Mouse (Mus musculus): Measurements from ENCODE around the gene Hdac4. TPM values are rescaled to one million over a fixed set of nuclear protein-coding genes. Genes with fewer than 3 reads are reported as not detected.

The Hdac4 gene
- polyA plus RNA-seq, 1 experiment from 2014 or later, result 15.4 TPM

DNA sequence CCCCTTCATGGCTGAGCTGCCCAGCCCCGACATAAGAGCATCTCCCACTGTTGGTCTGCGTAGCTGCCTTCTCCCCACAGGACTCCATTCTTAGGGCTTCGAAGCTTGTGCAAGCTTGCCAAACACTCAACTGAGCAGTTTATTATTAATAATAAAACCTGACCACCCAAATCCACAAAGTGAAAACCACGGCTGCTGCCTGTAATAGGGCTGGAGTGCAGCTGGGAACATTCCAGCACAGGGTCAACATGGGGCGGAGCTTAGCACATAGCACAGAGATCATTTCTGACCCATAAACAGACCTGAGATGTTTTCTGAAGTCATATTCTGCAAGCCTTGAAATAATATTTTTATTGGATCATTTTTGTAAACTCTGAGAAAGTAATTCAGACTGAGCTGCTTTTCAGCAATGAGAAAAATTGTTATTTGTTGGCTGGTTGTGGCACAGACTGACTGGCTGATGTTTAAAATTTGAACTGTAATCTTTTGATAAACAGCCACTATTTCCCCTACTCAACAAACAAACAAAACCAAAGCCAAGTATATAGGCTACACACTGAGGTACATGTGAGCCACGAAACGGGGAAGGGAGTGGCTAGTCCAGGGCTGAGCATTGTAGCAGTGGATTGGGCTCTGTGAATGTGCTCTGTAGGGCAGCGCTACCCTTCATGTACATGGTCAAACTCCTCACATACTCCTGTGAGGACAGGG, 190.4 kb downstream of the Hdac4 start:
- Histone ChIP-seq H3K4me3 (ENCODE audit: control insufficient read depth in 1 of 2, insufficient read depth in 1 of 2, low read depth in 1 of 2, low read length in 2 of 2) (no peak overlapping the region), H3K9ac (ENCODE audit: low read length) (no peak overlapping the region), H3K36me3 (ENCODE audit: control insufficient read depth, insufficient read depth, low read length) (peaks cover 10% of the 10 kb centered on the region; the same call in 1 of the 2 replicates), H3K9me3 (ENCODE audit: control insufficient read depth, low read length) (no peaks in the 10 kb centered on the region), H3K4me1 (ENCODE audit: control insufficient read depth in 2 of 2, insufficient read depth in 2 of 2, low read length in 2 of 2) (no peaks in the 10 kb centered on the region; a peak in 1 of 4 replicates), H3K4me2 (ENCODE audit: low read length) (no peak overlapping the region), H3K27me3 (ENCODE audit: control insufficient read depth, insufficient read depth, low read length) (no peaks in the 10 kb centered on the region), H3K27ac (replicated peaks in 1 of 2; ENCODE audit: control insufficient read depth in 1 of 2, insufficient read depth in 1 of 2, low read depth in 2 of 2, low read length in 2 of 2) (no peak overlapping the region)
- no peak for ATAC-seq (ENCODE audit: insufficient number of reproducible peaks, insufficient read depth, low FRiP score, low read depth)
- 80% methylated on average over 8 of the region's 8 CpGs for WGBS

DNA sequence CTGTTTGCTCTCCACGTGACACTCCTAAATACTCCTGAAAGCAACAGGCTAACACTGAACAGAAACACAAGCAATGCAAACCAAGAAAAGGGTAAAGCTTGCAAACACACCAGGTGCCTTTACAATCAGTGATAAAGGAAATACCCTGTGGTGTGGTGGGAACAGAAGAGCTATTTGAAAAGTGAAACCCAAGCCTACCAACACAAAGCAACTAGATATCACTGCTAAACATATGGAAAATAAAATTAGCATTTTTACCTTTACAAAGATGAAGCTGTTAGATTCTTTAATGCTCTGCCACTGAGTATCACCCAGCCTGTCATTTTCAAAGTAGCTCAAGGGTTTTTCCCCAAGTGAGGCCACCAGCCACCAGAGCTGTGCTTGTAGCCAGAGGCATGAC, 191.4 kb downstream of the Hdac4 start:
- Histone ChIP-seq H3K27me3 (ENCODE audit: control insufficient read depth, insufficient read depth, low read length) (no peaks in the 10 kb centered on the region), H3K4me2 (ENCODE audit: low read length) (no peak overlapping the region), H3K9me3 (ENCODE audit: control insufficient read depth, low read length) (no peaks in the 10 kb centered on the region), H3K9ac (ENCODE audit: low read length) (no peak overlapping the region), H3K36me3 (ENCODE audit: control insufficient read depth, insufficient read depth, low read length) (peaks cover 14% of the 10 kb centered on the region; the same call in 1 of the 2 replicates), H3K4me1 (ENCODE audit: control insufficient read depth in 2 of 2, insufficient read depth in 2 of 2, low read length in 2 of 2) (no peaks in the 10 kb centered on the region; a peak in 1 of 4 replicates), H3K4me3 (ENCODE audit: control insufficient read depth in 1 of 2, insufficient read depth in 1 of 2, low read depth in 1 of 2, low read length in 2 of 2) (no peak overlapping the region), H3K27ac (replicated peaks in 1 of 2; ENCODE audit: control insufficient read depth in 1 of 2, insufficient read depth in 1 of 2, low read depth in 2 of 2, low read length in 2 of 2) (no peak overlapping the region)
- no peak for ATAC-seq (ENCODE audit: insufficient number of reproducible peaks, insufficient read depth, low FRiP score, low read depth)
- 82% methylated on average over 1 of the region's 1 CpGs for WGBS

DNA sequence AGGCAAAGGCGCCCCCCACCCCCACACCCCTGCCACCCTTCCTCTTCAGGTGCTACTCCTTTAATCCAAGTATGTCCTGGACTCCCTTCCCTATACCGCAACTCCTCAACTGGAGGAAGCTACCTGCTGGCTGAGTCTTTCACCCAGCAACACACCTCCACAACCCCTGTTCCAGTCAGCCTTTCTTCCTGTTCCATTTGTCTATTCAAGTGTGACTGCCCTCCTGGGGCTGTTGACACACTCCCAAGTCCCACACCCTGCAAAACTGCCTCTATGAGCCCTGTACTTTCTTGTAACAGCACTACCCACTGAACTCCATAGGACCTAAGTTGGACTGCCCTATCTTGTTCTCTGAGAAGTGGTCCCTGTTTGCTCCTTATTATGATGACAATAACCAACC, 195.3 kb downstream of the Hdac4 start:
- ATAC-seq (ENCODE audit: insufficient number of reproducible peaks, insufficient read depth, low FRiP score, low read depth), result no peak

DNA sequence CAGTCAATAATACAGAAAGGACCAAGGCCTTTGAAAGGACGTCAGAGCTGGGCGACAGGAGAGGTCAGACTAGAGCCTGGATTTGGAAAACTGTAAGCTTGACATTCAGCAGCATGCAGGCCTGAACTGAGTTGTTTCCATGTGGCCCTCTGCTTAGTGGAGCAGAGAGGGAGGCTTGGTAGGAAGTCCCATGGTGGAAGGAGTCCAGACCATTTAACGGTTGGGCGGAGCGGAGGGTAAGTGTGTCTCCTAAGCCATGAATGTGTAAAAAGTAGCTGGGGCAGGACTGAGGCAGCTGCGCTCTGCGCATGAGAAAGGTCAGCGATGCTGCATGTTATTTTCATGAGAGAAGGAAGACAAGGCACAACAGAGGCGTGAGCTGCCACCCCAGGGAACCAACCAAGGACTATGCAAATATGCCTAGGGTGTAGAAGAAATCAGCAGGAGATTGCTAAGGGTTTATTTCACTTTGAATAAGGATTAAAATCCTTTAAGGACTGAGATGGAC, 201.8 kb downstream of the Hdac4 start:
- Histone ChIP-seq H3K27me3 (ENCODE audit: control insufficient read depth, insufficient read depth, low read length) (no peaks in the 10 kb centered on the region), H3K4me1 (ENCODE audit: control insufficient read depth in 2 of 2, insufficient read depth in 2 of 2, low read length in 2 of 2) (no peaks in the 10 kb centered on the region), H3K27ac (replicated peaks in 1 of 2; ENCODE audit: control insufficient read depth in 1 of 2, insufficient read depth in 1 of 2, low read depth in 2 of 2, low read length in 2 of 2) (no peak overlapping the region), H3K9ac (ENCODE audit: low read length) (no peak overlapping the region), H3K4me2 (ENCODE audit: low read length) (no peak overlapping the region), H3K9me3 (ENCODE audit: control insufficient read depth, low read length) (no peaks in the 10 kb centered on the region), H3K4me3 (ENCODE audit: control insufficient read depth in 1 of 2, insufficient read depth in 1 of 2, low read depth in 1 of 2, low read length in 2 of 2) (no peak overlapping the region), H3K36me3 (ENCODE audit: control insufficient read depth, insufficient read depth, low read length) (peaks cover 53% of the 10 kb centered on the region)
- no peak for ATAC-seq (ENCODE audit: insufficient number of reproducible peaks, insufficient read depth, low FRiP score, low read depth)
- WGBS, result 82% methylated on average over 9 of the region's 9 CpGs

More for the DNA sequence above, 195.3 kb downstream of the Hdac4 start:
- Histone ChIP-seq H3K4me1 (ENCODE audit: control insufficient read depth in 2 of 2, insufficient read depth in 2 of 2, low read length in 2 of 2) (no peaks in the 10 kb centered on the region; a peak in 1 of 4 replicates), H3K9ac (ENCODE audit: low read length) (no peak overlapping the region), H3K27ac (replicated peaks in 1 of 2; ENCODE audit: control insufficient read depth in 1 of 2, insufficient read depth in 1 of 2, low read depth in 2 of 2, low read length in 2 of 2) (no peak overlapping the region), H3K27me3 (ENCODE audit: control insufficient read depth, insufficient read depth, low read length) (no peaks in the 10 kb centered on the region), H3K4me3 (ENCODE audit: control insufficient read depth in 1 of 2, insufficient read depth in 1 of 2, low read depth in 1 of 2, low read length in 2 of 2) (no peak overlapping the region), H3K4me2 (ENCODE audit: low read length) (no peak overlapping the region), H3K36me3 (ENCODE audit: control insufficient read depth, insufficient read depth, low read length) (peaks cover 24% of the 10 kb centered on the region; the same call in 1 of the 2 replicates), H3K9me3 (ENCODE audit: control insufficient read depth, low read length) (no peaks in the 10 kb centered on the region)
- WGBS, result 93% methylated on average over 2 of the region's 2 CpGs

DNA sequence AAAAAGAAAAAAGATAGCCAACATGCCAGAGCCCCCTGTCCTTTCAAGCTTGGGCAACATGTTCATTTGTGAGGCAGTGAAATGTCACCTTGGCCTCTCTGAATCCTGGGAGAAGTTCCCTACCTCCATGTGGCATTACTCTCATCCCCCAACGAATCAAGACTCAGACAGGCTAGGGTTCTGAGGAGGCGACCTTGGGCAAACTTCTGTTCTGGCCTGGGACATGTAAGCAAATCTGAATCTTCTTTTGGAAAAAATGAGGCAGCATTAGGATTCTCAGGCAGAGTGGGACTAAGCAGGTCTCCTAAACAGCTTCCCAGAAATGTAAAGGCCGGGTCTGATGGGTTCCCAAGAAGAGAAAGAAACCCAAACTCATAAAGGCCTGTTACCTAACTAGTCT, 202.8 kb downstream of the Hdac4 start:
- Histone ChIP-seq H3K9ac (ENCODE audit: low read length) (no peak overlapping the region), H3K36me3 (ENCODE audit: control insufficient read depth, insufficient read depth, low read length) (peaks cover 51% of the 10 kb centered on the region), H3K4me1 (ENCODE audit: control insufficient read depth in 2 of 2, insufficient read depth in 2 of 2, low read length in 2 of 2) (no peaks in the 10 kb centered on the region), H3K4me3 (ENCODE audit: control insufficient read depth in 1 of 2, insufficient read depth in 1 of 2, low read depth in 1 of 2, low read length in 2 of 2) (no peak overlapping the region), H3K9me3 (ENCODE audit: control insufficient read depth, low read length) (no peaks in the 10 kb centered on the region), H3K27me3 (ENCODE audit: control insufficient read depth, insufficient read depth, low read length) (no peaks in the 10 kb centered on the region), H3K27ac (replicated peaks in 1 of 2; ENCODE audit: control insufficient read depth in 1 of 2, insufficient read depth in 1 of 2, low read depth in 2 of 2, low read length in 2 of 2) (no peak overlapping the region), H3K4me2 (ENCODE audit: low read length) (no peak overlapping the region)
- ATAC-seq (ENCODE audit: insufficient number of reproducible peaks, insufficient read depth, low FRiP score, low read depth), result no peak
- WGBS, result 79% methylated on average over 3 of the region's 3 CpGs

DNA sequence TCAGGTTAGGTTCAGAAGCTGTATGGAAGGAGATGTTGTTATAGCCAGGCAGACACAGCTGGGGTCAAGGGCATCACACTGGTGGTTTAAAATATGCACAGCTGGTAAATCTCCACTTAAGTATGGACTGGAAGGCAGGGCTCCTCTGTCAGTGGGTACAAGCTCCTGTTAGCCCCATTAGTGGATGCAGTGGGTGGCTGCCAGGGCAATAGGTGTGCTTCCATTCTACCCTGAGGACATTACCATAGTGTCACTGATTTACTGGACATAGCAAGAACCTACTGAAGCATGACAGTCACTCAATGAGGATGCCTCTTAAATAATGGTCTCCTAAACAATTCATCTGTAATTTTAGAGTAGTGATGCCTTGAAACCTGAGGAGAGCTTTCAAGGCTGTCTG, 203.9 kb downstream of the Hdac4 start:
- Histone ChIP-seq H3K27me3 (ENCODE audit: control insufficient read depth, insufficient read depth, low read length) (no peaks in the 10 kb centered on the region), H3K27ac (replicated peaks in 1 of 2; ENCODE audit: control insufficient read depth in 1 of 2, insufficient read depth in 1 of 2, low read depth in 2 of 2, low read length in 2 of 2) (no peak overlapping the region), H3K9me3 (ENCODE audit: control insufficient read depth, low read length) (no peaks in the 10 kb centered on the region), H3K9ac (ENCODE audit: low read length) (no peak overlapping the region), H3K4me2 (ENCODE audit: low read length) (no peak overlapping the region), H3K36me3 (ENCODE audit: control insufficient read depth, insufficient read depth, low read length) (peaks cover 61% of the 10 kb centered on the region), H3K4me3 (ENCODE audit: control insufficient read depth in 1 of 2, insufficient read depth in 1 of 2, low read depth in 1 of 2, low read length in 2 of 2) (no peak overlapping the region), H3K4me1 (ENCODE audit: control insufficient read depth in 2 of 2, insufficient read depth in 2 of 2, low read length in 2 of 2) (no peaks in the 10 kb centered on the region)
- ATAC-seq (ENCODE audit: insufficient number of reproducible peaks, insufficient read depth, low FRiP score, low read depth), result no peak

DNA sequence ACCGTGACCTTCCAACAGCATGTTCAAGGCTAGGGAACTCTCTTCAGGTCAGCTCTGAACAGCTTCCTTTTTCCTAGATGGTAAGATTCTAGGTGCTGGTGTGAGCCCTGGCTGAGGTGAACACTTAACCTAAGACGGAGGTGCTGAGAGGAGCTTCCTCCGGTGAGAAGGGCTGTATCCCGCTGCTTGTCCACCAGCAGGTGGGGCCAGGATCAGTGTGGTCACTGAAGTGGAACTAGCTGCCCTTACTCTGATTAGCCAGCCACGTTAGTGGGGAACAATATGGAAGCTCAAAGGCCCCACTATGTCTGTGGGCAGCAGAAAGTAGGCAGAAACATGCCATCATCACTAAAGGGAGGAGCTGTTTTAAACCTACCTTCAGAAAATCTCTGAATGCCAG, 204.6 kb downstream of the Hdac4 start:
- ATAC-seq (ENCODE audit: insufficient number of reproducible peaks, insufficient read depth, low FRiP score, low read depth), result no peak
- Histone ChIP-seq H3K27ac (replicated peaks in 1 of 2; ENCODE audit: control insufficient read depth in 1 of 2, insufficient read depth in 1 of 2, low read depth in 2 of 2, low read length in 2 of 2) (no peak overlapping the region), H3K27me3 (ENCODE audit: control insufficient read depth, insufficient read depth, low read length) (no peaks in the 10 kb centered on the region), H3K9me3 (ENCODE audit: control insufficient read depth, low read length) (no peaks in the 10 kb centered on the region), H3K9ac (ENCODE audit: low read length) (no peak overlapping the region), H3K4me3 (ENCODE audit: control insufficient read depth in 1 of 2, insufficient read depth in 1 of 2, low read depth in 1 of 2, low read length in 2 of 2) (no peak overlapping the region), H3K36me3 (ENCODE audit: control insufficient read depth, insufficient read depth, low read length) (peaks cover 69% of the 10 kb centered on the region), H3K4me2 (ENCODE audit: low read length) (no peak overlapping the region), H3K4me1 (ENCODE audit: control insufficient read depth in 2 of 2, insufficient read depth in 2 of 2, low read length in 2 of 2) (no peaks in the 10 kb centered on the region)
- WGBS, result 84% methylated on average over 5 of the region's 5 CpGs

DNA sequence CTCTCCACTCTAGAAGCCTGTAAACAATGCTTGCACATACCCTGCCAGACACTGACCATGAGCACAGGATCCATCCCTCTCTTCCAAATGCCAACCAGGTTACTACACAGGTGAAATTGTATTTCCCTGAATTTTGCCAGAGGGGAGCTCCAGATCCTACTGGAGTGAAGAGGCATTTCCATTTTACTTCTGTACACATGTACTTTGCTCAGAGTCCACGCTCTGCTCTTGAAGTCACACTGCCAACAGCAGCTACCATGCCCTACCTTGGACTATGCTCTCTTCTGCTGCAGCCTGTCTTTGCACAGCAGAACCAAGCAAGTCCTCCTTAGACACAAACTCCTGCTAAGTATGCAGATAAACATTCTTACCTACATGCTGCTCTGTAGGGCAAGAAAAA, 206.6 kb downstream of the Hdac4 start:
- Histone ChIP-seq H3K9me3 (ENCODE audit: control insufficient read depth, low read length) (no peaks in the 10 kb centered on the region), H3K9ac (ENCODE audit: low read length) (no peak overlapping the region)
- no peak for ATAC-seq (ENCODE audit: insufficient number of reproducible peaks, insufficient read depth, low FRiP score, low read depth)

More for the DNA sequence above, 206.6 kb downstream of the Hdac4 start:
- no peak overlapping the region for H3K4me2 ChIP-seq (ENCODE audit: low read length)
- H3K27me3 ChIP-seq (ENCODE audit: control insufficient read depth, insufficient read depth, low read length), result no peaks in the 10 kb centered on the region
- no peak overlapping the region for H3K4me3 ChIP-seq (ENCODE audit: control insufficient read depth in 1 of 2, insufficient read depth in 1 of 2, low read depth in 1 of 2, low read length in 2 of 2)
- H3K27ac ChIP-seq (replicated peaks in 1 of 2; ENCODE audit: control insufficient read depth in 1 of 2, insufficient read depth in 1 of 2, low read depth in 2 of 2, low read length in 2 of 2), result no peak overlapping the region
- 90% methylated on average over 1 of the region's 1 CpGs for WGBS
- H3K4me1 ChIP-seq (ENCODE audit: control insufficient read depth in 2 of 2, insufficient read depth in 2 of 2, low read length in 2 of 2), result no peaks in the 10 kb centered on the region
- H3K36me3 ChIP-seq (ENCODE audit: control insufficient read depth, insufficient read depth, low read length), result peaks cover 73% of the 10 kb centered on the region
